Mouse (Mus musculus): ENCODE results near the gene Ccr4. TPM values are rescaled to one million over a fixed set of nuclear protein-coding genes. Genes with fewer than 3 reads are reported as not detected.

Gene Ccr4
- polyA plus RNA-seq, 1 experiment from 2014 or later, result not detected

DNA sequence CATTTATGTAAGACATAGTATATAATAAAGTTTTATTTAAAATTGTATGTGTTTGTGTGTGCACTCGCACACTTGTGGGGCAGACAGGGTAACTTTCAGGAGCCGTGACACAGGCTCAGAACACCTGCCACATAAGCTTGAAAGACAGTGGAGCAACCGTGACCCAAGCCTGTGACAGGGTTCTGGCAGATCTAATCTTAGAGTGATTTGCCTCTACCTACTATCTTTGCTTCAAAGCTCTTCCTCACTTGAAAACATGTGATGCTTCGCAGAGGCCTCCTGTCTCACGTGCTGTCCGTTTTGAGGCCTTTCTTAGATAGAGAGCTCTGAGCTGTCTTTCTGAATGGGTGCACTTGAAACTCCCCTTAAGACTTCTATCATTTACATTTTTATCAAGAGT lies 52.3 kb downstream of the Ccr4 start:
- no peaks in the 10 kb centered on the region for H3K27me3 ChIP-seq (ENCODE audit: insufficient read depth, poor library complexity, severe bottlenecking)
- H3K4me3 ChIP-seq, result no peak overlapping the region
- DNase-seq (ENCODE audit: low spot score), result no peak
- no peaks in the 10 kb centered on the region for H3K9me3 ChIP-seq
- 92% methylated on average over 6 of the region's 6 CpGs for WGBS
- 0 out of 2 replicates have a peak, but pooled peaks cover 3% of the 10 kb centered on the region for H3K4me1 ChIP-seq (replicated peaks)
- no peak overlapping the region for H3K27ac ChIP-seq
- H3K36me3 ChIP-seq, result peaks cover 16% of the 10 kb centered on the region; the same call in 1 of the 2 replicates

DNA sequence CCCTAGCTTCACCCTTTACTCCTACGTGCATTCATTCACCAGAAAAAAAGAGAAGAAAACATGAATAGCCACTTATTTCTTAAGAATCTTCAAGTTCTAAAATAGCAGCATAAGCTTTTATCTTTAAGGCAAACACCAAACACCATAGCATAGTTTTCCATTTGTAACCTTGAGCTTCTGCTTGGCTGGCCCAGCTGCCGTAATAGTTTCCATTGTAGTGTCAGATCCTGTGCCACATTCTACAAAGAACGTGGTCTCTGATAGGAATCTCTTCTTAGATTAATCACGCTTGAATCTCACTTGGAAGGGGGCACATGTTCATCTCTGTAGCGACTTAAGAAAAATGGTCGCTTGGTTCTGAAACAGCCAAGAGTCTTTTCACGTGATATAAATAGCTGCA lies 53.1 kb downstream of the Ccr4 start:
- Histone ChIP-seq H3K27me3 (ENCODE audit: insufficient read depth, poor library complexity, severe bottlenecking) (no peaks in the 10 kb centered on the region), H3K27ac (no peak overlapping the region), H3K9me3 (no peaks in the 10 kb centered on the region), H3K4me1 (replicated peaks) (0 out of 2 replicates have a peak, but pooled peaks cover 3% of the 10 kb centered on the region), H3K36me3 (peaks cover 10% of the 10 kb centered on the region; the same call in 1 of the 2 replicates), H3K4me3 (no peak overlapping the region)
- no peak for DNase-seq (ENCODE audit: low spot score)
- 89% methylated on average over 7 of the region's 7 CpGs for WGBS

DNA sequence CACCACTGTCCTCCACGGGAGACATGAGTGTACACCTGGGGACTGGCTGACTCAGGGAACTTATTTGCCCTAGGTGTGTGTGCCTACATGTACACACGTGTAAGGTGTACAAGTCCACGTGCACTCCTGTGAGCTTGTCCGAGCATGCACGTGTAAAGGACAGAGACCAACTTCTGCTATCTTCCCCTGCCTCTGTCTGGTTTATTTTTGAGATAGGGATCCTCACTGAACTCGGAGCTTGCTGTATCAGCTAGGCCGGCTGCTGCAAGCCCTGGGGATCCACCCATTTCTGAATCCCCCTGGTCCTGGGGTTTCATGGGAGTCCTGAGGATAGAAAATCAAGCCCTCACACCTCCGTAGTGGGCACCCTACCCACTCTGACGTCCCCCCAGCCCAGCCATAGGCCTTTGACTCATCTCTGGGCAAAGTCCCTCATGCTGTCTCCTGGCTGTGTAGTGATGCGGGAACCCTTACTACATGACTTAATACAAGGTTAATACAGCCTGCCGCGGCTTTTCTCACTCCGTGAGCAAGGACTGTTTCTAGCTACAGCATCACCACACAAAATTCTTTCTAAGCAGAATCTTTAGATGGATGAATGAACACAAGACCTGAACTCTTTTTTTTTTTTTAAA lies 55.5 kb downstream of the Ccr4 start:
- DNase-seq (ENCODE audit: low spot score), result no peak
- H3K4me1 ChIP-seq (replicated peaks), result no peaks in the 10 kb centered on the region
- H3K9me3 ChIP-seq, result no peaks in the 10 kb centered on the region
- no peaks in the 10 kb centered on the region for H3K27me3 ChIP-seq (ENCODE audit: insufficient read depth, poor library complexity, severe bottlenecking)
- 90% methylated on average over 13 of the region's 13 CpGs for WGBS
- H3K4me3 ChIP-seq, result no peak overlapping the region
- no peaks in the 10 kb centered on the region for H3K36me3 ChIP-seq
- H3K27ac ChIP-seq, result no peak overlapping the region

DNA sequence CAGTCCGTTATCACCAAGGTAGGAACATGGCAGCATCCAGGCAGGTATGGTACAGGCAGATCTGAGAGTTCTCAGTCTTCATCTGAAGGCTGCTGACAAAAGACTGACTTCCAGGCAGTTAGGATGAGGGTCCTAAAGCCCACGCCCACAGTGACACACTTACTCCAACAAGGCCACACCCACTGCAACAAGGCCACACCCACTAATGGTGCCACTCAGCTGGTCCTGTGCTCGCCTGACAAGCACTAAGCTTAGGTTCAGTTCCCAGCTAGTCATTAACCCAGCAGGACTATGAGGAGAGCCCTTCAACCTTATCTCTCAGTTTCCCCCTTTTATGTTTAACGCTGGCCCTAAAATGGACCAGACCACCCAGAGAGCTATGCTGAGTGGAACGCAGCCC lies 56.0 kb downstream of the Ccr4 start:
- Histone ChIP-seq H3K9me3 (no peaks in the 10 kb centered on the region), H3K27me3 (ENCODE audit: insufficient read depth, poor library complexity, severe bottlenecking) (no peaks in the 10 kb centered on the region), H3K36me3 (no peaks in the 10 kb centered on the region), H3K4me3 (no peak overlapping the region), H3K27ac (no peak overlapping the region), H3K4me1 (replicated peaks) (no peaks in the 10 kb centered on the region)
- 83% methylated on average over 5 of the region's 5 CpGs for whole genome bisulfite sequencing
- no peak for DNase-seq (ENCODE audit: low spot score)

DNA sequence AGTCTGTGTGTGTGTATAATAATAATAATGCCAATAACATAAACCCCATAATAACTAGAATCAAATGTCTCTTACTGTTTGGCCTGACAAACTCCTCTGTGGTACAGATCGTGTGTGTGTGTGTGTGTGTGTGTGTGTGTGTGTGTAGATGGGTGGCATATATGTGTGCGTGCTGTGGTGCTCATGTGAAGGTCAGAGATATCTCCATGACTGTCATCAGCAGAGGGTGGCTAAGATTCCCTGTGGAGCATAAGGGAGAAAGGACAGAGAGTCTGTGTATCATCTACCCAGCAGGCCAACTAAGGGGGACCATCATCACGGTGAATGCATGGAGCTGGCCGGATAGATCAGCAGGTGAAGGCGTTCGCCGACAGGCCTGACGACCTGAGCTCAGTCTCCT lies 57.8 kb downstream of the Ccr4 start:
- Histone ChIP-seq H3K27ac (no peak overlapping the region), H3K9me3 (no peaks in the 10 kb centered on the region), H3K36me3 (peaks cover 10% of the 10 kb centered on the region), H3K4me1 (replicated peaks) (no peaks in the 10 kb centered on the region), H3K4me3 (no peak overlapping the region), H3K27me3 (ENCODE audit: insufficient read depth, poor library complexity, severe bottlenecking) (no peaks in the 10 kb centered on the region)
- no peak for DNase-seq (ENCODE audit: low spot score)
- 93% methylated on average over 8 of the region's 8 CpGs for WGBS

DNA sequence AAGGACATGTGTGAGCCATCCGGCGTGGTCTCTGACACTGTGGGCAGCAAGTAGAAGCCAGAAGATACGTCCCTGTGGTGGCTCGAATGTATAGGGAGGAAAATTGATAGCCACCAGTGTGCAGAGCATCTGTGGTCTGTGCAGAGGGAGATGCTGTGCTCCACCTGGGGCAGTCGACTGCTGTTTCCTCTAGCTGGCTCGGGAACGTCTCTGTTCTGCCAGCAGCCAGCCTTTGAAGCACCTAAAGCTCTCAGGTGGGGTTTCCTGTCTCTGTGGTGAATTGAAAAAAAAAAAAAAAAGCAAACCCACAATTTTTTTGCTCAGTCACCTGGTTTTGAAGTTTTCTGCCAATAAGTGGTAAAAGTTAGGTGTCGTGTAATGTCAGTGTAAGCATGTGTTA lies 61.4 kb downstream of the Ccr4 start:
- H3K4me3 ChIP-seq, result no peak overlapping the region
- 91% methylated on average over 8 of the region's 8 CpGs for WGBS

DNA sequence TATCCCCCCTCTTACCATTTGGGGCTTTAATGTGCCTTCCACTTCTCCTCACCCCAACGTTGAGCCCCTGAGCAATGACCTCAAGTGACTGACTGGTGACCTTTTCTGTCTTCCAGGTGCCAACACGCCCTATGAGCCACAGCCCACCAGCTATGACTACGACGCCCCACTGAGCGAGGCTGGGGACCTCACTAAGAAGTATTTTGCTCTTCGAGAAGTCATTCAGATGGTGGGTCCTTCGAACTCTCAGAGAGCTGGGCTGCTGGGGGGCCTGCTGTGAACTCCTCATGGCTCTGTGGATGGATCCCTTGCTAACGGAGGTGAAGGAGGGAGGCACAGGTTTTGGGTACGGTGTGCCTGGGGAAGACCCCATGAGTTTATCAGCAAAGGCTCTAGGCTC lies 61.8 kb downstream of the Ccr4 start:
- DNase-seq (ENCODE audit: low spot score), result no peak
- Histone ChIP-seq H3K27me3 (ENCODE audit: insufficient read depth, poor library complexity, severe bottlenecking) (no peaks in the 10 kb centered on the region), H3K27ac (no peak overlapping the region), H3K4me3 (no peak overlapping the region), H3K4me1 (replicated peaks) (no peaks in the 10 kb centered on the region), H3K36me3 (peaks cover 10% of the 10 kb centered on the region), H3K9me3 (no peaks in the 10 kb centered on the region)
- 84% methylated on average over 9 of the region's 9 CpGs for WGBS

More for the DNA sequence above, 61.4 kb downstream of the Ccr4 start:
- DNase-seq (ENCODE audit: low spot score), result no peak
- H3K27ac ChIP-seq, result no peak overlapping the region
- H3K27me3 ChIP-seq (ENCODE audit: insufficient read depth, poor library complexity, severe bottlenecking), result no peaks in the 10 kb centered on the region
- H3K36me3 ChIP-seq, result peaks cover 10% of the 10 kb centered on the region
- no peaks in the 10 kb centered on the region for H3K9me3 ChIP-seq
- H3K4me1 ChIP-seq (replicated peaks), result no peaks in the 10 kb centered on the region

DNA sequence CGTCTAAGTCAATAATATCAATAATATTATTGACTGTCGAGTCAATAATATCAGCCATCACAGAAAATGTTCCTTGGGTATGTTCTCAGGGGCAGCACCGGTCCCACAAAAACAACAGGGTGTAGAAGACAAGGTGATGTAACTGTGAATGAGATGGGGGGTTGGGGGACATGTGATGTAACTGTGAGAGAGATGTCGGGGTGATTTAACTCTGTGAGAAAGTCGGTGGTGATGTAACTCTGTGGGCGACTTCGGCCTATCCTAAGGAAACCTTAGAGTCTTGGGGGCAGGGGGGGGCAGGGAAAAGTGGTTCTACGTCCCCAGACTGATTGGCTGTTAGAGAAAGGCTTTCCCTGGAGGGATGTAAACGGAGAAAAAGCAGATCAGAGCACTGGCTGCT lies 62.5 kb downstream of the Ccr4 start:
- Histone ChIP-seq H3K4me1 (replicated peaks) (no peaks in the 10 kb centered on the region), H3K27ac (no peak overlapping the region), H3K27me3 (ENCODE audit: insufficient read depth, poor library complexity, severe bottlenecking) (no peaks in the 10 kb centered on the region), H3K4me3 (no peak overlapping the region), H3K36me3 (peaks cover 16% of the 10 kb centered on the region), H3K9me3 (no peaks in the 10 kb centered on the region)
- DNase-seq (ENCODE audit: low spot score), result no peak
- 92% methylated on average over 9 of the region's 9 CpGs for WGBS

DNA sequence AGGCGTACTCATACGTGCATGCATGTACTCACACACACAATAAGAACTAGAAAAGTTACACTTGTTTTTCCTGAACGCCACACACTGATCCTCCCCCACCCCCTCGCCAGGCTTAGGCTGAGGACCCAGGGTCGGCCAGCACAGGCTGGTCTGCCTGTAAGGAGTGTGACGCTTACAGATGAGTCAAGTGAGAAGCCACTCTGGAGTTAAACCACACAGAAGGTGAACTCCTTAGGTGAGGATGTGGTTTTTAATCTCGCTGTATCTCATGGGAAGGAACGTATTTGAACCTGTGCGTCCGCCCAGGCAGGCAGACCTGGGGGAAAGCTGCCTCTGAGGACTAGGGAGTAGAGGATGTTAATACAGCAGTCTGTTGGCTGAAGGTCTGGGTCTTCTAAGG lies 64.2 kb downstream of the Ccr4 start:
- no peak overlapping the region for H3K4me3 ChIP-seq
- 84% methylated on average over 10 of the region's 10 CpGs for WGBS
- no peaks in the 10 kb centered on the region for H3K27me3 ChIP-seq (ENCODE audit: insufficient read depth, poor library complexity, severe bottlenecking)
- no peak overlapping the region for H3K27ac ChIP-seq
- H3K4me1 ChIP-seq (replicated peaks), result no peaks in the 10 kb centered on the region
- DNase-seq (ENCODE audit: low spot score), result no peak
- peaks cover 9% of the 10 kb centered on the region; the same call in 1 of the 2 replicates for H3K9me3 ChIP-seq
- H3K36me3 ChIP-seq, result peaks cover 30% of the 10 kb centered on the region

Other genes starting within 250 kb of the Ccr4 start
- gene Bcl2a1c, start 174.8 kb downstream of the Ccr4 start, polyA plus RNA-seq (2016; fragmentation: Nextera tagmentation; extraction: Ambion mirVana), result not detected in 2 replicates
- 42.3 and 52.1 TPM in 2 replicates for gene Crtap, start 114.2 kb downstream of the Ccr4 start, polyA plus RNA-seq (2016; fragmentation: Nextera tagmentation; extraction: Ambion mirVana)
- 22.4 and 23.1 TPM in 2 replicates for gene Glb1, start 103.8 kb downstream of the Ccr4 start, polyA plus RNA-seq (2016; fragmentation: Nextera tagmentation; extraction: Ambion mirVana)
- 9.9 and 12.3 TPM in 2 replicates for gene Tmppe, start 103.8 kb downstream of the Ccr4 start, polyA plus RNA-seq (2016; fragmentation: Nextera tagmentation; extraction: Ambion mirVana)
- gene C130032M10Rik, start 10.8 kb upstream of the Ccr4 start, polyA plus RNA-seq (2016; fragmentation: Nextera tagmentation; extraction: Ambion mirVana), result 0.38 and 1.9 TPM in 2 replicates
- 3.8 and 8.3 TPM in 2 replicates for gene Trim71, start 59.5 kb upstream of the Ccr4 start, polyA plus RNA-seq (2016; fragmentation: Nextera tagmentation; extraction: Ambion mirVana)
- gene Cnot10, start 135.3 kb upstream of the Ccr4 start, polyA plus RNA-seq (2016; fragmentation: Nextera tagmentation; extraction: Ambion mirVana), result 67.4 and 68.7 TPM in 2 replicates
- 99.8 and 122 TPM in 2 replicates for gene Dync1li1, start 183.9 kb upstream of the Ccr4 start, polyA plus RNA-seq (2016; fragmentation: Nextera tagmentation; extraction: Ambion mirVana)
- gene Cmtm6, start 226.2 kb upstream of the Ccr4 start, polyA plus RNA-seq (2016; fragmentation: Nextera tagmentation; extraction: Ambion mirVana), result 23.8 and 30.0 TPM in 2 replicates